Mouse (Mus musculus) inflammation-experienced regulatory T-cells, adult 6 months (primary cell): Measurements from ENCODE around the gene Adm2. TPM values are rescaled to one million over a fixed set of nuclear protein-coding genes. Genes with fewer than 3 reads are reported as not detected.

Source experiments
- ATAC-seq: one replicate; pipeline ENCODE4 v1.8.0; 2017
- polyA plus RNA-seq, 3 experiments: library from polyadenylated mRNA; unstranded; fragments of 100-300 nt; shearing (Covaris generic); gene quantifications; one replicate each; pipeline ENCODE4 v1.2.1; 2017

The Adm2 gene
- polyA plus RNA-seq, 3 experiments from 2014 or later = not detected

DNA sequence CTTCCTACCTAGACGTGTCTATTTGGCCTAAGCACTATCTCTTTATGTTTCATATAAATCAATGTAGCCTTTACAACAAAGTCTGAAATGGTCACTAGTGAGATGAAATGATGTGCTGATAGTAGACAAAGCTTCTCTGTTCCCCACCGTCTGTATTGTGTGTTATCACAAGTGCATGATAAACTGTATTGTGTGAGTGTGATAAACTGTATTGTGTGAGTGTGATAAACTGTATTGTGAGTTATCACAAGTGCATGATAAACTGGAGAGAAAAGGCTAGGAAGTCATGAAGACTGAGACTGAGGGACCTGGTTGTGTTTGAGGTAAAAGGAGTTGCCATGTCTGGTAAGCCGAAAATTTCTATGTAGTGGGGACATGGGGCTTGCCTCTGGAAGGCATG is 36.3 kb downstream of the Adm2 start:
- no peak for ATAC-seq

DNA sequence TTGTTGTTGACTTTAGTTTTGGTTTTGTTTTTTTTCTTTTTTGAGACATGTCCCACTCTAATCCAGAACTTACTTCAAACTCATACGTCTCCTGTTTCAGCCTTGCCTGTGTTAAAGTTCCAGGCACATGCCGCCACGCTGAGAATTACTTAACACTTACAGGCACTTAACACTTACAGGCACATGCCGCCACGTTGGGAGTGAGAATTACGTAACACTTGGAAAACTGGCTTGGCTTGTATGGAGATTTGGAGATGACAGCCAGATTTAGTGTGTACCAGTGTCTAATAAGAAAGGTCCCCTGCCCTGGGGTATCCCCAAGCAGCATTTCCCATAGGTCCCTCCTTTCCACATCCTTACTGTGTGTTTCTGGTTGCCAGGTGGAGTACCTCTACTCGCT is 40.5 kb downstream of the Adm2 start:
- ATAC-seq = no peak

DNA sequence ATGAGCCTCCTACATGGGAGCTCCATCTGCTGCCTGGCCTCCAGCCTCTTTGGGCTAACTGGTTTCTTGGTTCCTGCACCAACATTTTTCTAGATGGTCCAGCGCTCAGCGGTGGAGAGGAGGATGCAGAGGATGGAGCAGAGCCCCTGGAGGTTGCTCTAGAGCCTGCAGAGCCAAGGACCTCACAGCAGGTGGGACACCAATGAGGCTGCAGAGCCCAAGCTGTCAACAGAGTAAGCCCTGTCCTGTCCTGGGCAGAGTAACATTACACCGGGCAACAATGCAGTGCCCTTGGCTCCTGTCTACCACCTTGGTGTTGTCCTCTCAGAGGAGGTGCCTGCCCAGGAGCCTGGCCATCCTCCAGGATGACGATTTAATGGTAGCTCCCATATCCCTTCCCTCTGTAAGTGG is 42.6 kb downstream of the Adm2 start:
- no peak for ATAC-seq

DNA sequence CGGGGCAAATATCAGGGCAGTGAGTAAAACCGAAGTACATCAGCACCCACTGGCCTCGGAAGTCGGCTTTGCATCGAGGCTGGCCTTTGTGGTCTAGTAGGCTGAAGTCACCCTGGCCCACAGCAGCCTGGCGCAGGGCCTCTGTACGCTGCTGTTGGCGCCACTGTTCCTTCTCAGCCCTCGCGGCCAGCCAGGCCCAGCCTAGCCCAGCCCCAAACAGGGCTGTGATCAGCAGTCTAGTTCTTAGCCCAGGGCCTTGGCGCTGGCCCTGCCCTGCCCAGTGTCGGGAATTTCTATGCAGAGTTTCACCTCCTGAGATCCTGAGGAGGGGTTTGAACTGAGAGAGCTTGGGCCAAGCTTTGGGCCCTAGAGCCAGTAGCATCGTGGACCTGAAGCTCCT is 49.5 kb downstream of the Adm2 start:
- ATAC-seq = no peak

DNA sequence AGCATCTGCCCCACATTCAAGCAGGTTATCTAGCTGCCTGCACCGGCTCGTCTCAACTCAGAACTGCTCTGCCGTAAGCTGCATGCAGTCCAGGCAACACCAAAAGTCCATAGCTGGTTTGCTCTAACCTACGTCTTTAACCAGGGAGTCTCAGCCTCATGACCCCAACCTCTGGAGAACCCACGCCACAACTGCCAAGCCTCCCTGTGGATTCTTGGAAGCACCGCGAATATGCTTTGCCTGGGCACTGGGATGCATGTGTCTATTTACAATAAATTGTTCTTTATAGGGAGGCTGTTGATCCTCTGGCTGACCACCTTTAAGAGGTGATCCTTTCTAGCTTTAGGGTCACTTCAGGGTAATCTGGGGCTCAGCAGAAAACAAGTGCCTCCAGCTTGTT is 50.0 kb downstream of the Adm2 start:
- ATAC-seq = no peak

DNA sequence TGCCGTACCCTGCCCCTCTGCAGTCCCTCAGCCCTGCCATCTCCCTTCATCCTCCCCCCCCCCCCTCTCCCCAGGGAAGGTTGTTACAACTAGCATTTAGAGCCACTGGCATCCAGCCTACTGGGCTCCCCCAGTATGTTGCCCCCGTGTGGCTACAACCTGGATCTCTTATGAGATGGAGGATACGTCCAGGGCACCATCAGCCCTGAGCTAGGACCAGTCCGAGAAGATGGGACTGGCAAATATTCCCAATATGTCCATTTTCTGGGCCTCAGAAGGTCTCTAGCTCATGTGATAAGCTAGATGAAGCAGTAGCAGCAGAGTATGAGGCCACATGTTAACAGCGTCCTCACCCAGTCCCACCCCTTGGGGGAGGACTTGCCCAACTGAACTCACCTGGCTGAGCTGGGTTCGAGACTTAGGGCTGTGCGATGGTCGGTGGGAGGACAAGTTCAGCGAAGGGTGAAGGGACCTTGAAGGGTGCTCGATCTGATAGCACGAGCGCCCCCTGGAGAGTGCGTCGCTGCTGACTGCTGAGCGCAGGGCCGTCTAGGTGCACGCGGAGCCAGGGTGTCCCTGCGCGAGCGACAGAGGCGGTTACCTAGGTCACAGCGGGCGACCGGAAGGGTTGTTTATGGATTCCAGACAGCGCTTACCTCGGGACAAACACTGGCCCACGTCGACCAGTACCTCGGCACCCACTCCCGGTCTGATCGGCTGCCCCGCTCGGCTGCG is 50.7 kb downstream of the Adm2 start:
- peak; percentile 90 for ATAC-seq

DNA sequence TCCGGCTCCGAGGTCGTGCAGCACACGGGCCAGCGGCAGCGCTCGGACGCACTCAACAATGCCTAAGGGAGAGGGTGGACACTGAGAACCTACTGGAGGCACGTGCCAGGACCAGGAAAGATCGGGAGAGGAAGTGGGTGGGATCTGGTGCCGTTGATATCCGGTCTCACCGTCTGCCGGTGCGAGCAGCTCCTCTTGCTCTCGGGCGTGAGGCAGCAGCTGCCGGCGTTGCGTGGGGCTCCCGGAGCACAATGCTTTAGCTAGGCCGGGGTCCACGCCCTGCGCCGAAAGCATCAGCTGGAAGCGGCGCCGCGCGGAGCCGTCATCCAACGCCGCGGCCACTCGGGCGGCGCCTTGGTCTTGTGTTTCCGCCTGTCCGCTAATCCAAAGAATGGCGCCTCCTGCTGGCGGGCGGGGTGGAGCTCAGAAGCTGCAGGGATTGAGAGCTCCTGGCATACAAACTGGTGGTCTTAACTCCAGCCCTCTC is 51.3 kb downstream of the Adm2 start, which contains the start of gene Sco2:
TSS of gene Sco2 (minus strand) at position 85 of the 487 bp plus-strand sequence.
- ATAC-seq = peak; percentile 66

Other genes starting within 250 kb of the Adm2 start
- gene Trabd, start 247.6 kb upstream of the Adm2 start, polyA plus RNA-seq = 10 to 100 TPM; 22.4 to 43.3 (median 23.9) TPM
- 10 to 100 TPM in 2 of 3 experiments, 1 to 10 TPM in 1; 5.8 to 13.1 (median 12.1) TPM for gene Selenoo, start 233.6 kb upstream of the Adm2 start, polyA plus RNA-seq
- gene Tubgcp6, start 199.6 kb upstream of the Adm2 start, polyA plus RNA-seq = 10 to 100 TPM; 12.2 to 17.7 (median 17.1) TPM
- gene Hdac10, start 194.0 kb upstream of the Adm2 start, polyA plus RNA-seq = 10 to 100 TPM in 2 of 3 experiments, 1 to 10 TPM in 1; 8.6 to 29.8 (median 25.6) TPM
- gene Mapk12, start 182.0 kb upstream of the Adm2 start, polyA plus RNA-seq = 1 to 10 TPM in 2 of 3 experiments, under 1 TPM in 1; 0.50 to 3.6 (median 2.8) TPM
- 10 to 100 TPM in 2 of 3 experiments, 1 to 10 TPM in 1; 8.2 to 23.6 (median 21.4) TPM for gene Mapk11, start 173.1 kb upstream of the Adm2 start, polyA plus RNA-seq
- 1 to 10 TPM; 1.0 to 3.7 (median 1.7) TPM for gene Plxnb2, start 141.9 kb upstream of the Adm2 start, polyA plus RNA-seq
- 10 to 100 TPM in 2 of 3 experiments, 1 to 10 TPM in 1; 3.4 to 16.7 (median 13.6) TPM for gene Dennd6b, start 126.2 kb upstream of the Adm2 start, polyA plus RNA-seq
- 10 to 100 TPM; 21.5 to 33.7 (median 30.1) TPM for gene Ppp6r2, start 111.2 kb upstream of the Adm2 start, polyA plus RNA-seq
- gene Sbf1, start 7.4 kb upstream of the Adm2 start, polyA plus RNA-seq = 100 to 1,000 TPM in 2 of 3 experiments, 10 to 100 TPM in 1; 63.2 to 112 (median 106) TPM
- not detected for gene Miox, start 11.7 kb downstream of the Adm2 start, polyA plus RNA-seq
- gene Lmf2, start 32.9 kb downstream of the Adm2 start, polyA plus RNA-seq = 10 to 100 TPM; 24.7 to 44.0 (median 34.7) TPM
- gene Ncaph2, start 33.0 kb downstream of the Adm2 start, polyA plus RNA-seq = 100 to 1,000 TPM; 145 to 237 (median 180) TPM
- 1 to 10 TPM in 1 of 3 experiments, under 1 TPM in 1, not detected in 1; 0.82 to 3.4 TPM for gene Sco2, start 51.1 kb downstream of the Adm2 start, polyA plus RNA-seq
- under 1 TPM in 2 of 3 experiments, not detected in 1; 0.94 to 0.99 TPM for gene Tymp, start 54.3 kb downstream of the Adm2 start, polyA plus RNA-seq
- 1 to 10 TPM in 2 of 3 experiments, under 1 TPM in 1; 0.41 to 2.0 (median 1.8) TPM for gene Odf3b, start 56.6 kb downstream of the Adm2 start, polyA plus RNA-seq
- under 1 TPM in 1 of 3 experiments, not detected in 2; 0.08 TPM for gene Klhdc7b, start 62.2 kb downstream of the Adm2 start, polyA plus RNA-seq
- gene Syce3, start 87.8 kb downstream of the Adm2 start, polyA plus RNA-seq = not detected
- gene Cpt1b, start 103.1 kb downstream of the Adm2 start, polyA plus RNA-seq = under 1 TPM; 0.15 to 0.82 (median 0.45) TPM
- 1 to 10 TPM; 4.2 to 7.1 (median 6.1) TPM for gene C730034F03Rik, start 106.9 kb downstream of the Adm2 start, polyA plus RNA-seq
- gene Gm44502, start 107.0 kb downstream of the Adm2 start, polyA plus RNA-seq = under 1 TPM in 1 of 3 experiments, not detected in 2; 0.28 TPM
- 10 to 100 TPM; 45.1 to 62.2 (median 57.2) TPM for gene Chkb, start 107.2 kb downstream of the Adm2 start, polyA plus RNA-seq
- under 1 TPM in 2 of 3 experiments, not detected in 1; 0.08 to 0.40 TPM for gene Mapk8ip2, start 131.2 kb downstream of the Adm2 start, polyA plus RNA-seq
- 10 to 100 TPM in 1 of 3 experiments, 1 to 10 TPM in 2; 4.9 to 12.1 (median 6.8) TPM for gene Arsa, start 154.7 kb downstream of the Adm2 start, polyA plus RNA-seq
- gene Shank3, start 176.9 kb downstream of the Adm2 start, polyA plus RNA-seq = not detected
- not detected for gene Acr, start 245.6 kb downstream of the Adm2 start, polyA plus RNA-seq